Mouse (Mus musculus) hindbrain, embryonic 10.5 days (tissue): Measurements from ENCODE around the gene Col9a3. TPM values are rescaled to one million over a fixed set of nuclear protein-coding genes. Genes with fewer than 3 reads are reported as not detected.

Experiments
- DNase-seq: peaks from one replicate; pipeline ENCODE4 v3.0.0-alpha.2; 2017; ENCODE audit warnings: low spot score
- H3K27ac ChIP-seq: fragments of 300-500 bp; sonication (generic); 2 replicates; pipeline ENCODE4 v1.5.1; 2016; ENCODE audit warnings: mild to moderate bottlenecking, moderate library complexity
- H3K27me3 ChIP-seq: fragments of 300-500 bp; sonication (generic); 2 replicates; pipeline ENCODE4 v1.6.1; 2016; ENCODE audit warnings: mild to moderate bottlenecking; ENCODE audit not compliant: poor library complexity, insufficient read depth, severe bottlenecking
- H3K36me3 ChIP-seq: fragments of 300-500 bp; sonication (generic); 2 replicates; pipeline ENCODE4 v1.6.1; 2016; ENCODE audit warnings: mild to moderate bottlenecking, moderate library complexity
- H3K4me1 ChIP-seq: fragments of 300-500 bp; sonication (generic); replicated peaks from 2 replicates; pipeline ENCODE4 v1.6.1; 2016; ENCODE audit warnings: mild to moderate bottlenecking
- H3K4me3 ChIP-seq: fragments of 300-500 bp; sonication (generic); 2 replicates; pipeline ENCODE4 v1.5.1; 2016; ENCODE audit warnings: mild to moderate bottlenecking, moderate library complexity
- H3K9me3 ChIP-seq: fragments of 300-500 bp; sonication (generic); 2 replicates; pipeline ENCODE4 v1.6.1; 2016; ENCODE audit warnings: mild to moderate bottlenecking, moderate library complexity
- WGBS: fragments of 180-500 bp; shearing (Covaris S2); methylation state at CpG from one replicate; pipeline ENCODE4 v1.1.7; 2016; 5-methylcytosine and 5-hydroxymethylcytosine counted together
- polyA plus RNA-seq: library from polyadenylated mRNA; unstranded; fragments of >200 nt; fragmentation: Nextera tagmentation; extraction: Ambion mirVana; gene quantifications from 2 replicates; pipeline ENCODE4 v1.2.1, GENCODE M21; 2016

The Col9a3 gene
- polyA plus RNA-seq, 1 experiment from 2014 or later = 10.2 TPM

- peak; percentile 97 for DNase-seq
- WGBS = under 1% methylated on average over 57 of the region's 57 CpGs
- Histone ChIP-seq H3K4me1 (peaks cover 36% of the 10 kb centered on the region), H3K36me3 (peaks cover 31% of the 10 kb centered on the region), H3K27me3 (peaks cover 19% of the 10 kb centered on the region; the same call in 1 of the 2 replicates), H3K9me3 (no peaks in the 10 kb centered on the region), H3K27ac (peak overlapping the region; percentile 98), H3K4me3 (peak overlapping the region; percentile 93)
These were observed 15.0 kb upstream of the Col9a3 start for GRCm38 (mm10) chr2:180582481-180583153.

- Histone ChIP-seq H3K27me3 (peaks cover 14% of the 10 kb centered on the region; the same call in 1 of the 2 replicates), H3K27ac (peak overlapping the region; percentile 98), H3K9me3 (no peaks in the 10 kb centered on the region), H3K36me3 (peaks cover 31% of the 10 kb centered on the region), H3K4me1 (peaks cover 36% of the 10 kb centered on the region), H3K4me3 (peak overlapping the region; percentile 93)
- no peak for DNase-seq
- WGBS = 37% methylated on average over 7 of the region's 7 CpGs
These were observed 14.5 kb upstream of the Col9a3 start for GRCm38 (mm10) chr2:180583154-180583507.

- H3K27me3 ChIP-seq = no peaks in the 10 kb centered on the region
- peak overlapping the region; percentile 92 for H3K4me3 ChIP-seq
- peak overlapping the region; percentile 95 for H3K27ac ChIP-seq
- no peak for DNase-seq
- H3K9me3 ChIP-seq = no peaks in the 10 kb centered on the region
- H3K36me3 ChIP-seq = peaks cover 64% of the 10 kb centered on the region
- H3K4me1 ChIP-seq = peaks cover 41% of the 10 kb centered on the region
- 46% methylated on average over 6 of the region's 6 CpGs for WGBS
These were observed 8.9 kb upstream of the Col9a3 start for GRCm38 (mm10) chr2:180588736-180589122.

GRCm38 (mm10) chr2:180589123-180589831 lies 8.3 kb upstream of the Col9a3 start, which contains the start of gene Ogfr:
Gene Ogfr (plus strand): TSS chr2:180589245.
- Histone ChIP-seq H3K4me1 (peaks cover 35% of the 10 kb centered on the region), H3K9me3 (no peaks in the 10 kb centered on the region), H3K4me3 (peak within 1 kb of the TSS; percentile 92), H3K27ac (peak within 1 kb of the TSS; percentile 95), H3K36me3 (peaks cover 68% of the 10 kb centered on the region), H3K27me3 (no peaks in the 10 kb centered on the region)
- peak; percentile 90 for DNase-seq
- WGBS = under 1% methylated on average over 66 of the region's 67 CpGs

- no peaks in the 10 kb centered on the region for H3K9me3 ChIP-seq
- WGBS = under 1% methylated on average over 41 of the region's 41 CpGs
- peaks cover 34% of the 10 kb centered on the region for H3K36me3 ChIP-seq
- peak overlapping the region; percentile 77 for H3K27ac ChIP-seq
- peak overlapping the region; percentile 48 for H3K4me3 ChIP-seq
- H3K4me1 ChIP-seq = peaks cover 51% of the 10 kb centered on the region
- peaks cover 52% of the 10 kb centered on the region for H3K27me3 ChIP-seq
- DNase-seq = peak; percentile 47
These were observed 641 bp downstream of the Col9a3 start for GRCm38 (mm10) chr2:180598157-180598705.

- no peak for DNase-seq
- H3K27ac ChIP-seq = peak overlapping the region; percentile 24; the same call in 1 of the 2 replicates
- WGBS = 12% methylated on average over 9 of the region's 9 CpGs
These were observed 3.0 kb downstream of the Col9a3 start for GRCm38 (mm10) chr2:180600569-180601021.

GRCm38 (mm10) chr2:180604781-180605180 lies 7.2 kb downstream of the Col9a3 start:
- no peak for DNase-seq
- H3K4me3 ChIP-seq = no peak overlapping the region
- peaks cover 32% of the 10 kb centered on the region for H3K4me1 ChIP-seq
- peak overlapping the region; percentile 46; the same call in 1 of the 2 replicates for H3K27ac ChIP-seq
- peaks cover 15% of the 10 kb centered on the region for H3K27me3 ChIP-seq
- H3K9me3 ChIP-seq = no peaks in the 10 kb centered on the region
- H3K36me3 ChIP-seq = no peaks in the 10 kb centered on the region
- 64% methylated on average over 6 of the region's 6 CpGs for WGBS

More at GRCm38 (mm10) chr2:180600569-180601021, 3.0 kb downstream of the Col9a3 start:
- 0 out of 2 replicates have a peak overlapping the region, but pooled peaks have one; percentile 4 for H3K4me3 ChIP-seq
- no peaks in the 10 kb centered on the region for H3K9me3 ChIP-seq
- H3K4me1 ChIP-seq = peaks cover 55% of the 10 kb centered on the region
- peaks cover 10% of the 10 kb centered on the region for H3K36me3 ChIP-seq
- H3K27me3 ChIP-seq = peaks cover 52% of the 10 kb centered on the region

- Histone ChIP-seq H3K36me3 (no peaks in the 10 kb centered on the region), H3K27ac (no peak overlapping the region), H3K9me3 (no peaks in the 10 kb centered on the region), H3K27me3 (no peaks in the 10 kb centered on the region), H3K4me1 (0 out of 2 replicates have a peak, but pooled peaks cover 7% of the 10 kb centered on the region), H3K4me3 (no peak overlapping the region)
- no peak for DNase-seq
- 80% methylated on average over 4 of the region's 4 CpGs for WGBS
These were observed 12.7 kb downstream of the Col9a3 start for GRCm38 (mm10) chr2:180610283-180610682.

GRCm38 (mm10) chr2:180611882-180612281 lies 14.3 kb downstream of the Col9a3 start:
- H3K27me3 ChIP-seq = no peaks in the 10 kb centered on the region
- no peak overlapping the region for H3K27ac ChIP-seq
- no peak for DNase-seq
- H3K36me3 ChIP-seq = no peaks in the 10 kb centered on the region
- H3K9me3 ChIP-seq = no peaks in the 10 kb centered on the region
- H3K4me1 ChIP-seq = no peaks in the 10 kb centered on the region
- 75% methylated on average over 2 of the region's 2 CpGs for WGBS
- H3K4me3 ChIP-seq = no peak overlapping the region

- H3K9me3 ChIP-seq = peaks cover 18% of the 10 kb centered on the region
- H3K27ac ChIP-seq = no peak overlapping the region
- peaks cover 8% of the 10 kb centered on the region for H3K4me1 ChIP-seq
- no peaks in the 10 kb centered on the region for H3K36me3 ChIP-seq
- 3% methylated on average over 112 of the region's 112 CpGs for WGBS
- no peak for DNase-seq
- H3K27me3 ChIP-seq = peaks cover 55% of the 10 kb centered on the region
- peak overlapping the region; percentile 48 for H3K4me3 ChIP-seq
These were observed 44.3 kb downstream of the Col9a3 start for GRCm38 (mm10) chr2:180641576-180642554.

- no peak for DNase-seq
- H3K9me3 ChIP-seq = peaks cover 18% of the 10 kb centered on the region
- no peaks in the 10 kb centered on the region for H3K36me3 ChIP-seq
- peaks cover 8% of the 10 kb centered on the region for H3K4me1 ChIP-seq
- WGBS = 3% methylated on average over 55 of the region's 56 CpGs
- H3K4me3 ChIP-seq = peak within 1 kb of the TSS; percentile 48
- H3K27me3 ChIP-seq = peaks cover 55% of the 10 kb centered on the region
- no peak within 1 kb of the TSS for H3K27ac ChIP-seq
These were observed 45.1 kb downstream of the Col9a3 start, which contains the start of gene Tcfl5 for GRCm38 (mm10) chr2:180642555-180643260. Gene Tcfl5 (minus strand): TSS chr2:180642708.
